Mouse (Mus musculus) hindbrain, embryonic 11.5 days (tissue): ENCODE measurements around the gene Iqcj. TPM values are rescaled to one million over a fixed set of nuclear protein-coding genes. Genes with fewer than 3 reads are reported as not detected.
"Not testable (repeated sequence)": the region's sequence is repeated elsewhere in the genome, so short reads cannot be mapped to it uniquely, and the experiment has no call there.

Source experiments
- ATAC-seq: fragments of 200-750 bp; cut with Nextera tagmentation; 2 replicates; pipeline ENCODE4 v1.8.0; 2017; ENCODE audit warnings: mild to moderate bottlenecking, moderate TSS enrichment, moderate library complexity; ENCODE audit not compliant: low FRiP score
- DNase-seq: peaks from one replicate; pipeline ENCODE4 v3.0.0-alpha.2; 2015; ENCODE audit warnings: low spot score
- H3K27ac ChIP-seq: fragments of 300-500 bp; sonication (generic); 2 replicates; pipeline ENCODE4 v1.5.1; 2014; ENCODE audit warnings: mild to moderate bottlenecking, low read depth, low read length
- H3K27me3 ChIP-seq: fragments of 300-500 bp; sonication (generic); 2 replicates; pipeline ENCODE4 v1.6.1; 2014; ENCODE audit warnings: mild to moderate bottlenecking, low read length, moderate library complexity, mixed read lengths; ENCODE audit not compliant: control insufficient read depth, insufficient read depth
- H3K36me3 ChIP-seq: fragments of 300-500 bp; sonication (generic); 2 replicates; pipeline ENCODE4 v1.6.1; 2014; ENCODE audit warnings: mild to moderate bottlenecking, low read length, moderate library complexity, mixed read lengths; ENCODE audit not compliant: control insufficient read depth, insufficient read depth
- H3K4me1 ChIP-seq: fragments of 300-500 bp; sonication (generic); replicated peaks from 2 replicates; pipeline ENCODE4 v1.6.1; 2014; ENCODE audit warnings: low read length, mixed read lengths; ENCODE audit not compliant: control insufficient read depth, insufficient read depth
- H3K4me2 ChIP-seq: fragments of 300-500 bp; sonication (generic); replicated peaks from 2 replicates; pipeline ENCODE4 v1.6.1; 2014; ENCODE audit warnings: mild to moderate bottlenecking, low read depth, low read length
- H3K4me3 ChIP-seq: fragments of 300-500 bp; sonication (generic); 2 replicates; pipeline ENCODE4 v1.5.1; 2014; ENCODE audit warnings: low read depth, low read length
- H3K9ac ChIP-seq: fragments of 300-500 bp; sonication (generic); 2 replicates; pipeline ENCODE4 v1.6.1; 2014; ENCODE audit warnings: low read depth, low read length
- H3K9me3 ChIP-seq: fragments of 300-500 bp; sonication (generic); 2 replicates; pipeline ENCODE4 v1.6.1; 2016; ENCODE audit warnings: low read length; ENCODE audit not compliant: control insufficient read depth
- WGBS: fragments of 180-500 bp; shearing (Covaris S2); extraction: QIAGEN DNeasy Blood & Tissue Kit; methylation state at CpG from one replicate; pipeline ENCODE4 v1.1.7; 2014; 5-methylcytosine and 5-hydroxymethylcytosine counted together
- polyA plus RNA-seq: library from polyadenylated mRNA; unstranded; fragments of >200 nt; fragmentation: Nextera tagmentation; extraction: Ambion mirVana; gene quantifications from 2 replicates; pipeline ENCODE4 v1.2.1, GENCODE M21; 2014

Iqcj gene
- polyA plus RNA-seq, 1 experiment from 2014 or later: not detected

DNA sequence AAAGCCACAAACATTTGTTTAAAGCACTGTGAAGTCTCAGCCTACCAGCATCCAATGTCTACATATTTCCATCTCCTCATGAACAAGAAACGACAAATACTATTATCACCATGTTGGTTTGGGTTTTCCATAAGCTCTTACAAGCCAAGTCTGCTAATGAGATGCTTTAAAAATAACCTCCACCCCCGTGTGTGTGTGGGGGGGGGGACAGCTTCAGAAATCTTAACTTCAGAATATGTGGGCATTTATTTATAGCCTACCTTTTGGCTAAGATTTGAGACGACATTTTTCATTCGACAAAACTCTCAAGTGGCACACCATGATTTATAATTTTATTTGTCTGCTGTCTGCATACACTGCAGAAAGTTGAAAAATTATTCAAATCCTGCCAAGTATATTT lies 185.4 kb downstream of the Iqcj start:
- H3K9me3 ChIP-seq: no peaks in the 10 kb centered on the region
- ATAC-seq (no peak), DNase-seq (no peak)
- H3K9ac ChIP-seq: no peak overlapping the region
- no peak overlapping the region for H3K4me2 ChIP-seq
- no peak overlapping the region for H3K4me3 ChIP-seq
- no peaks in the 10 kb centered on the region for H3K4me1 ChIP-seq
- 85% methylated on average over 4 of the region's 4 CpGs for WGBS
- H3K36me3 ChIP-seq: no peaks in the 10 kb centered on the region
- H3K27me3 ChIP-seq: no peaks in the 10 kb centered on the region
- no peak overlapping the region for H3K27ac ChIP-seq

DNA sequence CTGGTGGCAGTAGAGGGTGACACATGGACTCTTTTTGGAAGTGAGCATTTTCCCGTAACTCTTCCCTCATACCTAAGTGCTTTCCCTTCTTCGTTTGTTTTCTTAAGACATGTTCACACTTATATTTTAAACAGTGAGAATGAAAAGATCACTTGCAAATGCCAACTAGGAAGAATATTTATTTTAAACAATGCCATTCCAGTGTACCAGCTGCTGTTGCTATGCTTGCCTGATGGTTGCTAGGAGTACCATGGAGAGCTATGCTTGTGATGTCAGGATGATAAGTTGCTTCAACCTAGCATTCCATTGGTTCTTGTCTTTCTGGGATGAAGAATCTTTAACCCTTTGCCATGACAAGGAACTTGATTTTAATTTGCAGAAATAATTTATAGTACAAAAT lies 193.0 kb downstream of the Iqcj start:
- no peak for ATAC-seq
- H3K27me3 ChIP-seq: no peaks in the 10 kb centered on the region
- H3K4me1 ChIP-seq: no peaks in the 10 kb centered on the region
- H3K9me3 ChIP-seq: no peaks in the 10 kb centered on the region
- no peak for DNase-seq
- H3K4me2 ChIP-seq: no peak overlapping the region
- 59% methylated on average over 2 of the region's 2 CpGs for WGBS
- no peaks in the 10 kb centered on the region for H3K36me3 ChIP-seq
- no peak overlapping the region for H3K9ac ChIP-seq
- H3K4me3 ChIP-seq: no peak overlapping the region
- H3K27ac ChIP-seq: no peak overlapping the region

DNA sequence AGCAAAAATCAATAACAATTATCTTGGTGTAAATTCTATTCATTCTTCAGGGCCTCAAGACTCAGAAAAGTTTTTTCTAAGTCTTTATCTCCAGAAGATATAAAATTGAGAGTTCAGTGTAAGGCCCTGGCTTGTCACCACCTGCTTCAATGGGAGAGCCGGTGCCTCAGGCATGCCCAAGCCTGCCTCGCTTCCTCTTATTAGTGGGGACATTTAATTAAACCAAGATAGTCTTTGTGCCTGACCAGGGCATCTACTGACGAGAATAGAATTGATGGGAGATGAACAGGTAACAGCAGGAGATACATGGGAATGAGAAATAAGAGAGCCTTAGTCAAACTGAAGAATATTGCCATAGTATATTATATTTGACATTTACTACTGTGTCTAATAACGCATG lies 200.1 kb downstream of the Iqcj start:
- no peak for ATAC-seq
- no peak overlapping the region for H3K4me3 ChIP-seq
- no peak overlapping the region for H3K4me2 ChIP-seq
- H3K27me3 ChIP-seq: no peaks in the 10 kb centered on the region
- H3K36me3 ChIP-seq: no peaks in the 10 kb centered on the region
- no peak overlapping the region for H3K27ac ChIP-seq
- DNase-seq: no peak
- H3K9ac ChIP-seq: no peak overlapping the region
- H3K9me3 ChIP-seq: no peaks in the 10 kb centered on the region
- H3K4me1 ChIP-seq: no peaks in the 10 kb centered on the region
- WGBS: 86% methylated on average over 4 of the region's 4 CpGs

DNA sequence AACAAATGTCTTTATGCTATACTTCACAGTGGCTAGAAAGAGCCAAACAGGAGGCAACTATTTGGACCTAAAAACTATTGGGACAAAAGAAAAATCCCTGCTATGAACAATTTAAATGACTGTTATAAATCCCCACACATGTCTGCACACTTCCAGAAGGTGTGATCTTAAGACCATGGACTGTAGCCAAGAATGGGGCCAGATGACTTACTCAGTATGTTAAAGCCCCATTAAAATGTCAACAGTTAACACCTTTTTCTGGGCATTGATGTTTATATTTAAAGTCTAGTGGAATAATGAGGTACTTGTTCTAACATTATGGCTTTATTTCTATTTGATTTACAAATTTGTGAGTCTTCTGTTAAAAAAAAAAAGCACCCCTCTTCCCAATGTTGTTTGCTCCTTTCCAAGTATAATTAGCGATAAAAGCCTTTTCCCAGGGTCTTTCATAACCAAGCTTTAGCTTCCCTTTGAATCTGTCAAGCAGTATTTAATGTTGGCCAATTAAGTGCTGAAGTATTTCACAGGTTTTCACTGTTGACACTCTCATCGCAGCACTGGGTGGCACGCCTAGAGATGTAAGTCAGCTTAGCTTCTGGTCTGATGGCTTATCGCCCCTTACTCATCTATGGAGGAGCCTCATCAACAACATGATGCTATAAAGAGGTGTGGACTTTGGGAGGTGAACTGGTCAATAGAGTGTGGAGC lies 204.9 kb downstream of the Iqcj start:
- H3K27ac ChIP-seq: no peak overlapping the region
- DNase-seq: no peak
- 91% methylated on average over 4 of the region's 4 CpGs for WGBS

DNA sequence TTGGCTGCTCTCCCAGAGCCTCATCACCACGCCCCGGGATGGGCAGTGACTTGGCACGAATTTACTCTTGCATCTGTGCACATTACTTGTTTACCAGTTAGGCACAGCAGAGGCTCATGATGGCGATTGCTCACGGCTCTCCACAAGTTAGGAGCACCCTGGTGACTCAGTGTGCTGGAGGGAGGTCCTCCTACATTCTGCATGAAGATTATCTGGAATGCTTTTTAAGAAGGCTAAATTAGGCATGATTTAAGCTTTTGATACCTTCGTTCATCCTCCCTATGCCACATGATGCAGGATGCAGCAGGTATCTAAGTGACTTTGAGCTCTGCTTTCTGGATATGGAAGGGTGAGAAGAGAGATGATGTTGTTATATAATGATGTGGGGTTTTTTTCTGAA lies 207.5 kb downstream of the Iqcj start:
- H3K9me3 ChIP-seq, H3K27ac ChIP-seq, H3K27me3 ChIP-seq, H3K4me2 ChIP-seq, H3K36me3 ChIP-seq, ATAC-seq, H3K4me3 ChIP-seq, H3K9ac ChIP-seq, H3K4me1 ChIP-seq, DNase-seq: not testable (repeated sequence)
- 92% methylated on average over 6 of the region's 6 CpGs for WGBS

More for the DNA sequence above, 204.9 kb downstream of the Iqcj start:
- no peak overlapping the region for H3K9ac ChIP-seq
- H3K9me3 ChIP-seq: no peaks in the 10 kb centered on the region
- no peak overlapping the region for H3K4me3 ChIP-seq
- no peak for ATAC-seq
- H3K36me3 ChIP-seq: no peaks in the 10 kb centered on the region
- no peaks in the 10 kb centered on the region for H3K27me3 ChIP-seq
- no peaks in the 10 kb centered on the region for H3K4me1 ChIP-seq
- H3K4me2 ChIP-seq: no peak overlapping the region

DNA sequence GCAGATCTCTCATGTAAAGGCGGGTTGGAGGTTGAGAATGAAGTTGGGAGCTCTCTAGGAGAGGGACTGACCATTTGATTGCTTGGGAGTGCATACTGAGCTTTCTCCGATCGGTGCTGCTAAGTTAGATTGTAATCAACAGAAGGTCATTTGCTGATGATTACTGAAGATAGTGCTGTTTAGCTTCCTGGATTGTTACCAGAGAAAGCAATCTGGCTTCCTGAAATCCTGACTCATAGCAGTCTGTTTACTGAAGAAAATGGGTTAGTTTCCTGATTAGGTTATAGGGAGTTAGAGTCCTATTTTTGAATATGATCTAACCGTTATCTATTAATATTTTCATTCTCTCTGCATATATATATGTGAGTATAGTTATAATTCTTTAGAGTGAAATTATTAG lies 209.3 kb downstream of the Iqcj start:
- no peak overlapping the region for H3K4me2 ChIP-seq
- no peaks in the 10 kb centered on the region for H3K9me3 ChIP-seq
- ATAC-seq (no peak), DNase-seq (no peak)
- no peaks in the 10 kb centered on the region for H3K4me1 ChIP-seq
- H3K4me3 ChIP-seq: no peak overlapping the region
- no peaks in the 10 kb centered on the region for H3K36me3 ChIP-seq
- 83% methylated on average over 4 of the region's 4 CpGs for WGBS
- no peak overlapping the region for H3K9ac ChIP-seq
- no peaks in the 10 kb centered on the region for H3K27me3 ChIP-seq
- no peak overlapping the region for H3K27ac ChIP-seq

DNA sequence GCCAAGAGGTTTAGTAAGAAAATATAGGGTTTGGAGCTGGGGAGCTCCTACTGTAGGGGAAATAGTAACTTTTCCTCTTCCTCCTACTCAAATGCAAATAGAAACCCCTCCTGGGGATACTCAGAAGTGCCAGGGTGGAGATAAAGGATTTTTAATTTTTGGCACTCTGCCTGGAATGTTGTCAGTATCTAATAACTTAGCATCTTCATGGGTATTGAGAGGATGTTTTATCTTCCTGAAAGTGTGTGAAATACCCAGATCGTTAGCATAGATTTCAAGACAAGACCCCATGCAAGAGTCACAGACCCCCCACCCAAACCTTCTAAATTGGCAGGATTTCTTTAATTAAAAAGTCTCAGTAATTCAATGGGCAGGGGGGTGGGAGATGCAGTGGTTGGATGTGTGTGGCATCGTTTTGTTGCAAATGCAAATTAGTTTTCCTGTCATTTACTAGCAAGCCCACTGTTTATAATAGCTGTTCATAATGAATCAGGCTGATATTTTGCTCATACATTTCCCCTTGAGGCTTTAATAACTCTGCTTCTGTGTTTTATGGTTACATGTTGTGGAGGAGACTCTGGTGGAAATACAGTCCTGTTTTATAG lies 213.2 kb downstream of the Iqcj start:
- no peak for ATAC-seq
- no peak for DNase-seq
- H3K4me3 ChIP-seq: no peak overlapping the region
- no peaks in the 10 kb centered on the region for H3K36me3 ChIP-seq
- H3K4me2 ChIP-seq: no peak overlapping the region
- WGBS: 67% methylated on average over 2 of the region's 2 CpGs
- H3K9ac ChIP-seq: no peak overlapping the region
- no peaks in the 10 kb centered on the region for H3K4me1 ChIP-seq
- H3K27me3 ChIP-seq: no peaks in the 10 kb centered on the region
- H3K27ac ChIP-seq: no peak overlapping the region
- H3K9me3 ChIP-seq: no peaks in the 10 kb centered on the region

Other genes with a start within 250 kb of the Iqcj start
- 0.39 TPM in 1 of 2 replicates, not detected in the other for gene Iqschfp, start within 50 bp of the Iqcj start, polyA plus RNA-seq
- gene Schip1, start 172.6 kb downstream of the Iqcj start, polyA plus RNA-seq: 113 and 115 TPM in 2 replicates